Mouse (Mus musculus) myocyte (in vitro differentiated cells): ENCODE data around the gene Pkp4. TPM values are rescaled to one million over a fixed set of nuclear protein-coding genes. Genes with fewer than 3 reads are reported as not detected.

Experiments
- H3K27me3 ChIP-seq: one replicate; pipeline ENCODE4 v1.6.1; 2011; ENCODE audit not compliant: control insufficient read depth, insufficient read depth, insufficient read length
- H3K36me3 ChIP-seq: one replicate; pipeline ENCODE4 v1.6.1; 2011; ENCODE audit not compliant: control insufficient read depth, insufficient read depth
- H3K4me2 ChIP-seq: one replicate; pipeline ENCODE4 v1.6.1; 2011; ENCODE audit warnings: low read depth, control low read depth
- H3K4me3 ChIP-seq: one replicate; pipeline ENCODE4 v1.5.1; 2011; ENCODE audit warnings: mild to moderate bottlenecking, control low read depth, moderate library complexity
- H3K79me2 ChIP-seq: one replicate; pipeline ENCODE4 v1.6.1; 2011; ENCODE audit not compliant: control insufficient read depth, insufficient read depth
- H3ac ChIP-seq: one replicate; pipeline ENCODE4 v1.6.1; 2011; ENCODE audit not compliant: control insufficient read depth, insufficient read length
- CEBPB ChIP-seq: IDR thresholded peaks from 2 replicates; pipeline ENCODE4 v1.6.1; 2011; ENCODE audit warnings: mild to moderate bottlenecking, moderate library complexity; ENCODE audit not compliant: poor library complexity, insufficient read depth, severe bottlenecking
- E2F4 ChIP-seq: IDR thresholded peaks from one replicate; pipeline ENCODE4 v1.6.1; 2011; ENCODE audit warnings: mild to moderate bottlenecking, control low read depth, moderate library complexity; ENCODE audit not compliant: insufficient read depth
- MAX ChIP-seq: IDR thresholded peaks from one replicate; pipeline ENCODE4 v1.6.1; 2011; ENCODE audit warnings: low read depth, mild to moderate bottlenecking, control low read depth
- MYOD1 ChIP-seq, 3 experiments: IDR thresholded peaks; one replicate each; pipeline ENCODE4 v1.6.1; 2011; ENCODE audit warnings: control low read depth in 2 of 3, low read depth in 2 of 3, mild to moderate bottlenecking in 2 of 3, moderate library complexity in 1 of 3; ENCODE audit not compliant: insufficient read length in 2 of 3, control insufficient read depth in 1 of 3
- MYOG ChIP-seq, 3 experiments: IDR thresholded peaks; one replicate each; pipeline ENCODE4 v1.6.1; 2011; ENCODE audit warnings: control low read depth in 2 of 3, low read depth in 2 of 3, mild to moderate bottlenecking in 2 of 3; ENCODE audit not compliant: insufficient read length in 2 of 3, control insufficient read depth in 1 of 3, insufficient read depth in 1 of 3
- POLR2A ChIP-seq: IDR thresholded peaks from one replicate; pipeline ENCODE4 v1.6.1; 2011; ENCODE audit warnings: low read depth, mild to moderate bottlenecking, control low read depth, moderate library complexity; ENCODE audit not compliant: insufficient read length
- POLR2AphosphoS2 ChIP-seq: IDR thresholded peaks from one replicate; pipeline ENCODE4 v1.6.1; 2011; ENCODE audit warnings: low read depth, control low read depth; ENCODE audit not compliant: insufficient read length
- REST ChIP-seq: IDR thresholded peaks from one replicate; pipeline ENCODE4 v1.6.1; 2011; ENCODE audit warnings: mild to moderate bottlenecking, control low read depth, moderate library complexity; ENCODE audit not compliant: insufficient read depth, insufficient read length
- SRF ChIP-seq: IDR thresholded peaks from one replicate; pipeline ENCODE4 v1.6.1; 2011; ENCODE audit warnings: low read depth; ENCODE audit not compliant: control insufficient read depth, insufficient read length
- TCF12 ChIP-seq: IDR thresholded peaks from one replicate; pipeline ENCODE4 v1.6.1; 2011; ENCODE audit warnings: mild to moderate bottlenecking, control low read depth; ENCODE audit not compliant: poor library complexity, insufficient read depth, severe bottlenecking
- TCF3 ChIP-seq: IDR thresholded peaks from one replicate; pipeline ENCODE4 v1.6.1; 2011; ENCODE audit warnings: low read depth, control low read depth; ENCODE audit not compliant: insufficient read length
- USF1 ChIP-seq: IDR thresholded peaks from one replicate; pipeline ENCODE4 v1.6.1; 2011; ENCODE audit warnings: low read depth, mild to moderate bottlenecking, control low read depth, moderate library complexity
- polyA plus RNA-seq: library from polyadenylated mRNA; unstranded; fragments of >200 nt; fragmentation: generic; extraction: Trizol; gene quantifications from one replicate; pipeline ENCODE4 v1.2.1, GENCODE M21; 2012; ENCODE audit warnings: missing spikeins

The Pkp4 gene
- polyA plus RNA-seq, 1 experiment: 25.3 TPM

GRCm38 (mm10) chr2:59248806-59249205 is 88.2 kb downstream of the Pkp4 start:
- Histone ChIP-seq H3K4me2 (no peak overlapping the region), H3K27me3 (no peaks in the 10 kb centered on the region), H3ac (no peak overlapping the region), H3K79me2 (peaks cover 18% of the 10 kb centered on the region), H3K4me3 (no peak overlapping the region), H3K36me3 (no peaks in the 10 kb centered on the region)
- no peak for TF ChIP-seq TCF3
- TF ChIP-seq CEBPB: no peak
- TF ChIP-seq SRF: no peak
- peak; percentile 14 for TF ChIP-seq USF1
- no peak for TF ChIP-seq MAX

GRCm38 (mm10) chr2:59252818-59253217 is 92.2 kb downstream of the Pkp4 start:
- no peak for TF ChIP-seq MAX
- no peak for TF ChIP-seq TCF12
- no peak for TF ChIP-seq TCF3
- TF ChIP-seq POLR2A: no peak
- Histone ChIP-seq H3K27me3 (no peaks in the 10 kb centered on the region), H3K4me2 (no peak overlapping the region), H3K36me3 (no peaks in the 10 kb centered on the region), H3K79me2 (peaks cover 16% of the 10 kb centered on the region), H3ac (no peak overlapping the region), H3K4me3 (no peak overlapping the region)

- Histone ChIP-seq H3K4me2 (no peak overlapping the region), H3K36me3 (no peaks in the 10 kb centered on the region), H3K27me3 (no peaks in the 10 kb centered on the region), H3K79me2 (peaks cover 21% of the 10 kb centered on the region), H3K4me3 (no peak overlapping the region), H3ac (no peak overlapping the region)
- no peak for TF ChIP-seq REST
- no peak for TF ChIP-seq MAX
- no peak for TF ChIP-seq TCF3
- TF ChIP-seq POLR2A: no peak
- no peak for TF ChIP-seq CEBPB
- TF ChIP-seq POLR2AphosphoS2: no peak
- TF ChIP-seq USF1: no peak
- no peak for TF ChIP-seq MYOD1 (IDR thresholded peaks at IDR 0.05; ENCODE audit: control insufficient read depth in 1 of 3, insufficient read length in 2 of 3, low read depth in 2 of 3)
- TF ChIP-seq SRF: no peak
- no peak for TF ChIP-seq TCF12
- no peak for TF ChIP-seq MYOG (IDR thresholded peaks at IDR 0.05; ENCODE audit: control insufficient read depth in 1 of 3, insufficient read depth in 1 of 3, insufficient read length in 2 of 3, low read depth in 2 of 3)
- no peak for TF ChIP-seq E2F4
These were observed 92.8 kb downstream of the Pkp4 start for GRCm38 (mm10) chr2:59253435-59253834.

- no peaks in the 10 kb centered on the region for H3K27me3 ChIP-seq
- no peak overlapping the region for H3ac ChIP-seq
- TF ChIP-seq MYOD1 (IDR thresholded peaks at IDR 0.05; ENCODE audit: control insufficient read depth in 1 of 3, insufficient read length in 2 of 3, low read depth in 2 of 3): no peak
- no peak for TF ChIP-seq CEBPB
- TF ChIP-seq POLR2A: no peak
- no peak for TF ChIP-seq E2F4
- TF ChIP-seq REST: no peak
- no peak for TF ChIP-seq TCF3
- no peak for TF ChIP-seq TCF12
- TF ChIP-seq MAX: no peak
- no peak for TF ChIP-seq POLR2AphosphoS2
- TF ChIP-seq USF1: no peak
- TF ChIP-seq MYOG (IDR thresholded peaks at IDR 0.05; ENCODE audit: control insufficient read depth in 1 of 3, insufficient read depth in 1 of 3, insufficient read length in 2 of 3, low read depth in 2 of 3): no peak
- TF ChIP-seq SRF: no peak
- no peak overlapping the region for H3K4me2 ChIP-seq
- H3K79me2 ChIP-seq: peaks cover 14% of the 10 kb centered on the region
- H3K4me3 ChIP-seq: no peak overlapping the region
- no peaks in the 10 kb centered on the region for H3K36me3 ChIP-seq
These were observed 98.2 kb downstream of the Pkp4 start for GRCm38 (mm10) chr2:59258821-59259231.

- no peak overlapping the region for H3K4me3 ChIP-seq
These were observed 98.7 kb downstream of the Pkp4 start for GRCm38 (mm10) chr2:59259346-59259745.

More at GRCm38 (mm10) chr2:59259346-59259745, 98.7 kb downstream of the Pkp4 start:
- Histone ChIP-seq H3K36me3 (no peaks in the 10 kb centered on the region), H3ac (no peak overlapping the region), H3K79me2 (peaks cover 14% of the 10 kb centered on the region), H3K27me3 (no peaks in the 10 kb centered on the region), H3K4me2 (no peak overlapping the region)
- no peak for TF ChIP-seq SRF
- no peak for TF ChIP-seq TCF3
- no peak for TF ChIP-seq CEBPB
- TF ChIP-seq REST: no peak
- no peak for TF ChIP-seq MAX
- TF ChIP-seq USF1: no peak
- no peak for TF ChIP-seq TCF12
- TF ChIP-seq POLR2A: no peak
- TF ChIP-seq MYOG (IDR thresholded peaks at IDR 0.05; ENCODE audit: control insufficient read depth in 1 of 3, insufficient read depth in 1 of 3, insufficient read length in 2 of 3, low read depth in 2 of 3): no peak
- no peak for TF ChIP-seq POLR2AphosphoS2
- no peak for TF ChIP-seq E2F4
- no peak for TF ChIP-seq MYOD1 (IDR thresholded peaks at IDR 0.05; ENCODE audit: control insufficient read depth in 1 of 3, insufficient read length in 2 of 3, low read depth in 2 of 3)
